Mouse (Mus musculus): ENCODE measurements around the gene Mlx.

The Mlx gene

DNA sequence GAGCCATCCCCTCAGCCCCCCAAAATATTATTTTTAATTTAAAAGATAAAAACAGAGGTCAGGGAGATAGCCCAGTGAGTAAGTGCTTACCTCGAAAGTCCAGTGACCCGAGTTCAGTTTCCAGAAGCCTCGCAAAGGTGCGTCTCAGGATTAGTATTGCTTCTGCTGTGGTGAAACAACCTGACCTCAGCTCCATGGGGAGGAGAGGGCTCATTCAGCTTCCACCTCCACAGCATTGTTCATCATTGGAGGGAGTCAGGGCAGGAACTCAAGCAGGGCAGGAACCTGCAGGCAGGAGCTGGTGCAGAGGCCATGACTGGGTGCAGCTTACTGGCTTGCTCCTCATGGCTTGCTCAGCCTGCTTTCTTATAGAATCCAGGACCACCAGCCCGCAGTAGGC, 26.0 kb upstream of the Mlx start:
- Histone ChIP-seq H3K27me3 (ENCODE audit: insufficient read depth, low read length) (0 out of 2 replicates have a peak, but pooled peaks cover 3% of the 10 kb centered on the region), H3K4me3 (replicated peaks; ENCODE audit: low read length) (no peak overlapping the region), H3K9me3 (ENCODE audit: low read length) (no peaks in the 10 kb centered on the region), H3K4me1 (replicated peaks; ENCODE audit: low read depth, low read length) (peaks cover 85% of the 10 kb centered on the region), H3K36me3 (ENCODE audit: insufficient read depth, low read length) (peaks cover 10% of the 10 kb centered on the region; the same call in 1 of the 2 replicates)
- no peak for TF ChIP-seq CTCF (conservative IDR thresholded peaks at IDR 0.05; ENCODE audit: low read length)
- no peak for TF ChIP-seq NANOG (IDR thresholded peaks at IDR 0.05; ENCODE audit: borderline replicate concordance, low read length)
- no peak for TF ChIP-seq POU5F1 (IDR thresholded peaks at IDR 0.05; ENCODE audit: borderline replicate concordance, low read length)

DNA sequence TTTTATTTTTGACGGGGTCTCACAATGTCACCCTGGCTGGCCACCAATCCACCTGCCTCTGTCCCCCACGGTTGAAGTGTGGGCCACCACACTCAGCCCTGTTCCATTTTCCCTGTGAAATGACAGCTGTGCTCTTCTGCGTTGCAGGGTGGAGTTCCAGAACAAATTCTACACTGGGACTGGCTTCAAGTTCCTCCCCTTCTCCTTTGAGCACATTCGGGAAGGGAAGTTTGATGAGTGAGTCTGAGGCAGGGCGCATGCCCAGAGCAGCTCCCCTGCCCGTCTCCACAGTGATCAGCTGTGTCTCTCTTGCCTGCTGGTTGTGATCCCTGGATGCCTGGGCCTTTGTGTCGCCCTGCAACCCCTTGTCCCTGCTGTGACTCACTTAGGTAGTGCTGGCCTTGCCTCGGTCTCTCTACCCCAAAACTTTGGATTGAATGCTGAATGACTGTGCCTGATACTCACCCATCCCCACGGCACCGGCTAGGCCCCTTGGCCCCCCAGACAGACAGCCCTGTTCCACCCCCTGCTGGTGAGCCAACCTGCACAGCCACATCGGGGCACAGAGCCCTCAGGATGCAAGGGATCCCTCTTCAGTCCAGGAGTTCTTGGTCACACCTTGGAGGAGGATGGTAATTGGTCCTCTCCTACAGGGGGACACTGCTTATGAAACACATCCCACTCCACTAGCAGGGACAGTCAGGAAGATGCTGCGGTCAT, 24.8 kb upstream of the Mlx start:
- H3K36me3 ChIP-seq (ENCODE audit: insufficient read depth, low read length) = peaks cover 6% of the 10 kb centered on the region; the same call in 1 of the 2 replicates
- H3K4me1 ChIP-seq (replicated peaks; ENCODE audit: low read depth, low read length) = peaks cover 84% of the 10 kb centered on the region
- H3K4me3 ChIP-seq (replicated peaks; ENCODE audit: low read length) = peak overlapping the region; percentile 63; the same call in 1 of the 2 replicates
- TF ChIP-seq POU5F1 (IDR thresholded peaks at IDR 0.05; ENCODE audit: borderline replicate concordance, low read length) (no peak), NANOG (IDR thresholded peaks at IDR 0.05; ENCODE audit: borderline replicate concordance, low read length) (no peak), CTCF (conservative IDR thresholded peaks at IDR 0.05; ENCODE audit: low read length) (no peak)
- no peaks in the 10 kb centered on the region for H3K9me3 ChIP-seq (ENCODE audit: low read length)
- 0 out of 2 replicates have a peak, but pooled peaks cover 5% of the 10 kb centered on the region for H3K27me3 ChIP-seq (ENCODE audit: insufficient read depth, low read length)

GRCm38 (mm10) chr11:101062971-101063675, 24.0 kb upstream of the Mlx start:
- H3K9me3 ChIP-seq (ENCODE audit: low read length) = no peaks in the 10 kb centered on the region
- TF ChIP-seq POU5F1 (IDR thresholded peaks at IDR 0.05; ENCODE audit: borderline replicate concordance, low read length) (no peak), NANOG (IDR thresholded peaks at IDR 0.05; ENCODE audit: borderline replicate concordance, low read length) (no peak), CTCF (conservative IDR thresholded peaks at IDR 0.05; ENCODE audit: low read length) (no peak)
- peak overlapping the region; percentile 63 for H3K4me3 ChIP-seq (replicated peaks; ENCODE audit: low read length)
- H3K27me3 ChIP-seq (ENCODE audit: insufficient read depth, low read length) = peaks cover 7% of the 10 kb centered on the region
- H3K36me3 ChIP-seq (ENCODE audit: insufficient read depth, low read length) = peaks cover 6% of the 10 kb centered on the region; the same call in 1 of the 2 replicates
- H3K4me1 ChIP-seq (replicated peaks; ENCODE audit: low read depth, low read length) = peaks cover 77% of the 10 kb centered on the region

DNA sequence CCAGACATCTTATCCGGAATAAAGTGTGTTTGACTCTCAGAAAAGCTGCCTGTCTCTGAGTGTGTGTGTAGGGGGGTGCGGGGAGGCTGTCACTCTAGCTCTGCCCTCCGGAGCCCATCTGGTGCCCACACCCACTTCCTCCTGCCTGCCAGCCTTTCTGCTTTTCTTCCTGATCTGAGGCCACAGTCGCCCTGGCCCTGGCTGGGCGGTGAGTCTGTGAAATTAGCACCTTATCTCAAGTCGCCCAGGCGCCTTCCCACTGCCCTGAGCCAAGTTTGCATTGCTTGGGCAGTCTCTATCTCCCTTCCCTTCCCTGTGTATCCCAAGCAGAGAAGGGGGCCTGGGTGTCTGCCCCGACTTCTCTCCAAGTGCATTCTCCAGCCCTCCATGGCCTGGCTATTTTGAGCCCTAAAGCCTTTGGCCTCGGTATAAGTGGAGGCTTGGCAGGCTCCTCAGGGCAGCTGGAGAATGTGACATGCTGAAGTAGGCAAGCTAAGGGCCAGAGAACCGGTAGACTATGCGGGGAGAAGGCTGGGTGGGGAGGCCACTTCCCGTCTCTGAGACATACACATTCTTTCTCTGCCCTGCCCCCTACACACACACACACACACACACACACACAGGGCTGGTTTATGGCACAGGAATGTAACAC, 23.3 kb upstream of the Mlx start:
- Histone ChIP-seq H3K4me1 (replicated peaks; ENCODE audit: low read depth, low read length) (peaks cover 70% of the 10 kb centered on the region), H3K4me3 (replicated peaks; ENCODE audit: low read length) (peak overlapping the region; percentile 63), H3K9me3 (ENCODE audit: low read length) (no peaks in the 10 kb centered on the region), H3K27me3 (ENCODE audit: insufficient read depth, low read length) (peaks cover 12% of the 10 kb centered on the region), H3K36me3 (ENCODE audit: insufficient read depth, low read length) (peaks cover 6% of the 10 kb centered on the region; the same call in 1 of the 2 replicates)
- TF ChIP-seq POU5F1 (IDR thresholded peaks at IDR 0.05; ENCODE audit: borderline replicate concordance, low read length) (no peak), CTCF (conservative IDR thresholded peaks at IDR 0.05; ENCODE audit: low read length) (no peak)

DNA sequence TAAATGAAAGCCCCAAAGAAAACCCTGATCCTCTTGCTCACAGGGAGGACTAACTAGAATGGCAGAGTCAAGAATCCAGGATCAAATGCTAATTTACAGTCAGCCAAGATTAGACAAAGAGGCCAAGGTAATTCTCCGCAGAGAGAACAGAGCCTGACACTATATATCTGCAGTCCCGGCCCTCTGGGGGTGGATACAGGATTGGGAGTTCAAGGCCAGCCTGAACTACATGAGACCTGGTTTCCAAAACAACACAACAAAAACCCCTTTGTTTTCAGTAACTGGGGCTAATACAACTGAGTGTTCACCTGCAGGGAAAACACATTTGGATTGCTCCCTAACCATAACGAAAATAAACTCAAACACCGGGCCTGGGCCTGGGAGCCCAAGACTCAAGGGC, 22.6 kb upstream of the Mlx start:
- peak; percentile 24; the same call in 1 of the 2 replicates for TF ChIP-seq NANOG (IDR thresholded peaks at IDR 0.05; ENCODE audit: borderline replicate concordance, low read length)
- no peak for TF ChIP-seq POU5F1 (IDR thresholded peaks at IDR 0.05; ENCODE audit: borderline replicate concordance, low read length)
- H3K27me3 ChIP-seq (ENCODE audit: insufficient read depth, low read length) = peaks cover 18% of the 10 kb centered on the region
- peaks cover 64% of the 10 kb centered on the region for H3K4me1 ChIP-seq (replicated peaks; ENCODE audit: low read depth, low read length)
- H3K36me3 ChIP-seq (ENCODE audit: insufficient read depth, low read length) = peaks cover 6% of the 10 kb centered on the region; the same call in 1 of the 2 replicates
- H3K4me3 ChIP-seq (replicated peaks; ENCODE audit: low read length) = no peak overlapping the region
- H3K9me3 ChIP-seq (ENCODE audit: low read length) = no peaks in the 10 kb centered on the region

GRCm38 (mm10) chr11:101065002-101065401, 22.1 kb upstream of the Mlx start:
- peaks cover 21% of the 10 kb centered on the region for H3K27me3 ChIP-seq (ENCODE audit: insufficient read depth, low read length)
- H3K4me1 ChIP-seq (replicated peaks; ENCODE audit: low read depth, low read length) = peaks cover 58% of the 10 kb centered on the region
- peaks cover 6% of the 10 kb centered on the region; the same call in 1 of the 2 replicates for H3K36me3 ChIP-seq (ENCODE audit: insufficient read depth, low read length)
- no peaks in the 10 kb centered on the region for H3K9me3 ChIP-seq (ENCODE audit: low read length)
- TF ChIP-seq POU5F1 (IDR thresholded peaks at IDR 0.05; ENCODE audit: borderline replicate concordance, low read length) = no peak
- no peak for TF ChIP-seq CTCF (conservative IDR thresholded peaks at IDR 0.05; ENCODE audit: low read length)
- TF ChIP-seq NANOG (IDR thresholded peaks at IDR 0.05; ENCODE audit: borderline replicate concordance, low read length) = no peak
- no peak overlapping the region for H3K4me3 ChIP-seq (replicated peaks; ENCODE audit: low read length)

DNA sequence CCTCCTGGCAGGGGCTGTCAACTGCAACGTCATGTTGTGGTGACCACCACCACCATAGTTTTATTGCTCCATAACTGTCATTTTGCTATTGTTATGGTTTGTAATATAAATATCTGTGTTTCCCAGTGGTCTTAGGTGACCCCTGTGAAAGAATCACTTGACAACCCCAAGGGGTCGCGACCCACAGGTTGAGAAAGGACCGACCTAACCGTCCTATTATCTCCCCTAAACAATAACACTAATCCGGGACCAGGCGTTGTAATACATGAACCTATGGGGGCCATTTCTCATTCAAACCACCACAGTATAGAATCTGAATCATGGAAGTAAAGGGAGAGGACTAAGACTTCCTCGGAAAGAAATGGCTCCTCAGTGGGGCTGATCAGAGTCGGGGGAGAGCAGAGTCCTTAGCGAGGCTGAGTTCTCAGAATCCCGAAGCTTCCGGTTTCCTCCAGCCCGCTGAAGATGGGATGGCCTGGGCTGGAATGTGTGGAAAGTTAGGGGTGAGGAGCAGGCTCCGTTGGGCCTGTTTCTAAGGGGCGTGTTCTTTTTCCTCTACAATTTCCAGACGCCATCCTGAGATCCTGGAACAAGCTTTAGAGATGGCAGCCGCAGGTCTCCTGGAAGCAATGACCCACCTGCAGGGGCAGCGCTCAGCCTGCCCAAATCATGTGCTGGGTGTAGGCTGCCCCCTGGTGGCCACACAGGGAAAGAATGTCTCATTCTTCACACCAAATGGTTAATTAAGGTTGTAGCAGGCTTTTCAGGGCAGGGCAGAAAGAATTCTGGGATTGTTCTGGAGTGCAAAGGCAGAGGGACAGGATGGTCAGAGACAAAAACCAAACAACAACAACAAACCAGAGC, 20.3 kb upstream of the Mlx start:
- TF ChIP-seq CTCF (conservative IDR thresholded peaks at IDR 0.05; ENCODE audit: low read length) (peak; percentile 69), POU5F1 (IDR thresholded peaks at IDR 0.05; ENCODE audit: borderline replicate concordance, low read length) (no peak), NANOG (IDR thresholded peaks at IDR 0.05; ENCODE audit: borderline replicate concordance, low read length) (no peak)
- H3K9me3 ChIP-seq (ENCODE audit: low read length) = no peaks in the 10 kb centered on the region
- H3K4me1 ChIP-seq (replicated peaks; ENCODE audit: low read depth, low read length) = peaks cover 53% of the 10 kb centered on the region
- peaks cover 38% of the 10 kb centered on the region for H3K27me3 ChIP-seq (ENCODE audit: insufficient read depth, low read length)
- H3K36me3 ChIP-seq (ENCODE audit: insufficient read depth, low read length) = peaks cover 6% of the 10 kb centered on the region; the same call in 1 of the 2 replicates
- H3K4me3 ChIP-seq (replicated peaks; ENCODE audit: low read length) = peak overlapping the region; percentile 67

Data from E14TG2a.4 (cell line).